ENCODE assay signal across 8 mouse cellular contexts in the genomic region with DNA sequence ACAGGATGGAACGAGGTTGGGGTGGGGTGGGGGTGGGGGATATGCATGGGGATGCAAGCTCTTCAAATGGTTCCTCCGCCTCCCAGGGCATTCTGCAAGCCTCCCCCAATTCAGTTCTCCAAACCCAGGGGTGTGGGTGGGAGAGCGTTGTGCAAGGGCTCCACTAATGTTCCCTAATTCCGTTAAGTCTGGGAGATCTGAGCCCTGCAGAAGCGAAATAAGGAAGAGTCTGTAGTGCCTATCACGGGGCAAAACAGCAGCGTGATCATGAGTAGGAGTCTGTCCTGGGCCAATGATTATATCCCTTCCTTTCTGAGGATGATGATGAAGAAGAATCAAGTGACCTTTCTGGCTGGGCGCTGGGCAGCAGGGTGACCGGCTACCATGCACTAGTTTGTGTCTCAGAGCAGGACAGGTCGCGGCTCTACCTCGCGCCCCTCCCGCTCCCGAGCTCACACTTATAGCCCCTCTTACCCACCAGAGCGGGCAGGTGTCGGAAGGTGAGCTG. TPM values are rescaled to one million over a fixed set of nuclear protein-coding genes. Genes with fewer than 3 reads are reported as not detected.
DNase-seq lines count a peak whose midpoint lies in the region; ATAC-seq and TF ChIP-seq lines count a peak whose summit lies in the region.

No protein-coding gene starts in this region.

- H3K4me3 ChIP-seq in testis, adult 2 months (ENCODE audit: control insufficient read depth, low read depth, low read length): peak overlapping the region; percentile 90
- peak overlapping the region; percentile 79 for H3K4me3 ChIP-seq in heart, postnatal 0 days (ENCODE audit: low read depth, low read length)
- peak overlapping the region; percentile 75 to 93 for H3K4me3 ChIP-seq in liver, embryonic 14.5 days (ENCODE audit: insufficient read depth in 1 of 2, low read depth in 2 of 2, low read length in 2 of 2)

- TF ChIP-seq POLR2A in testis, adult 2 months (IDR thresholded peaks at IDR 0.05; ENCODE audit: control insufficient read depth, low read depth, low read length): no peak

- H3K9me3 ChIP-seq in heart, postnatal 0 days (replicated peaks; ENCODE audit: control insufficient read depth, low read length): no peaks in the 10 kb centered on the region
- H3K9me3 ChIP-seq in liver, embryonic 14.5 days (ENCODE audit: control insufficient read depth, low read length): no peaks in the 10 kb centered on the region

- no peaks in the 10 kb centered on the region for H3K36me3 ChIP-seq in testis, adult 2 months (ENCODE audit: control insufficient read depth, insufficient read depth, low read length)
- H3K36me3 ChIP-seq in heart, postnatal 0 days (replicated peaks; ENCODE audit: control insufficient read depth, insufficient read depth, low read length): no peaks in the 10 kb centered on the region; the same call in 1 of the 2 replicates
- peaks cover 3% of the 10 kb centered on the region; the same call in 1 of the 2 replicates for H3K36me3 ChIP-seq in liver, embryonic 14.5 days (replicated peaks; ENCODE audit: control insufficient read depth, insufficient read depth, low read depth)

- H3K4me1 ChIP-seq in testis, adult 2 months (ENCODE audit: control insufficient read depth, insufficient read depth, low read length): peaks cover 8% of the 10 kb centered on the region
- H3K4me1 ChIP-seq in heart, postnatal 0 days (ENCODE audit: control insufficient read depth, insufficient read depth): peaks cover 14% of the 10 kb centered on the region; the same call in 1 of the 2 replicates
- peaks cover 3 to 17% of the 10 kb centered on the region in 2 experiments for H3K4me1 ChIP-seq in liver, embryonic 14.5 days (replicated peaks; ENCODE audit: control insufficient read depth in 2 of 2, insufficient read depth in 2 of 2, low read length in 1 of 2)

- WGBS in heart, postnatal 0 days: under 1% methylated on average over 17 of the region's 17 CpGs
- 1% methylated on average over 17 of the region's 17 CpGs for WGBS in liver, embryonic 14.5 days (ENCODE audit: insufficient replicate concordance)

- peak; percentile 18 for ATAC-seq in heart, postnatal 0 days (ENCODE audit: insufficient read depth, low read depth)
- peak; percentile 53 for ATAC-seq in liver, embryonic 14.5 days (ENCODE audit: insufficient read depth)

- TF ChIP-seq CTCF in testis, adult 2 months (IDR thresholded peaks at IDR 0.05; ENCODE audit: control insufficient read depth, insufficient read depth, insufficient replicate concordance, low read depth, low read length): no peak
- no peak for TF ChIP-seq CTCF in heart, postnatal 0 days (IDR thresholded peaks at IDR 0.05; ENCODE audit: low read depth)
- TF ChIP-seq CTCF in liver, embryonic 14.5 days (IDR thresholded peaks at IDR 0.05; ENCODE audit: low read depth): no peak

- peak; percentile 29 for DNase-seq in adrenal gland, postnatal 14 days
- no peak for DNase-seq in adrenal gland, postnatal 36 days
- no peak for DNase-seq in testis, postnatal 10 days (ENCODE audit: low spot score)
- DNase-seq in heart, postnatal 0 days (ENCODE audit: low spot score): no peak
- DNase-seq in liver, embryonic 14.5 days (ENCODE audit: low read depth in 3 of 3, low spot score in 3 of 3): peak in 1 of 3 experiments; percentile 36
- peak; percentile 69 to 70 for DNase-seq in monocyte, adult 2 months (ENCODE audit: low read depth in 1 of 2, low spot score in 2 of 2)
- DNase-seq in B cell, adult 2 months: no peak

- no peak for TF ChIP-seq EP300 in heart, postnatal 0 days (IDR thresholded peaks at IDR 0.05; ENCODE audit: low read depth)
- TF ChIP-seq EP300 in liver, embryonic 14.5 days (IDR thresholded peaks at IDR 0.05; ENCODE audit: low read depth): no peak

- H3K27me3 ChIP-seq in testis, adult 2 months (ENCODE audit: control insufficient read depth, insufficient read depth, low read length): no peaks in the 10 kb centered on the region
- no peaks in the 10 kb centered on the region for H3K27me3 ChIP-seq in heart, postnatal 0 days (ENCODE audit: control insufficient read depth, insufficient read depth, low read length)
- H3K27me3 ChIP-seq in liver, embryonic 14.5 days (ENCODE audit: control insufficient read depth, insufficient read depth, low read length): no peaks in the 10 kb centered on the region

- H3K9ac ChIP-seq in heart, postnatal 0 days (replicated peaks; ENCODE audit: low read depth, low read length): peak overlapping the region; percentile 70
- H3K9ac ChIP-seq in liver, embryonic 14.5 days (replicated peaks): peak overlapping the region; percentile 65

- H3K4me2 ChIP-seq in heart, postnatal 0 days (ENCODE audit: low read depth, low read length): peak overlapping the region; percentile 79
- peak overlapping the region; percentile 90 for H3K4me2 ChIP-seq in liver, embryonic 14.5 days (ENCODE audit: low read depth)

- H3K27ac ChIP-seq in testis, adult 2 months (ENCODE audit: control insufficient read depth, insufficient read depth, low read depth, low read length): peak overlapping the region; percentile 92
- H3K27ac ChIP-seq in heart, postnatal 0 days (ENCODE audit: low read depth): peak overlapping the region; percentile 66
- H3K27ac ChIP-seq in liver, embryonic 14.5 days: peak overlapping the region; percentile 49

RNA-seq across cellular contexts. Expression of gene Gas2l3, which starts 0.6 kb away (rescaled TPM):
- total RNA-seq in adrenal gland, postnatal 14 days (2021): 8.5 and 9.2 TPM in 2 replicates
- total RNA-seq in adrenal gland, postnatal 36 days (2021): 1 to 10 TPM; 4.4 to 5.3 TPM
- 0.42 TPM in 2 replicates for polyA plus RNA-seq in testis, adult 2 months (2012; rRNA removed)
- total RNA-seq in heart, postnatal 0 days (2014; rRNA removed; ENCODE audit: low replicate concordance): 19.7 and 29.3 TPM in 2 replicates
- polyA plus RNA-seq in heart, postnatal 0 days (2015; fragmentation: Nextera tagmentation; extraction: Ambion mirVana): 7.8 and 8.0 TPM in 2 replicates
- 2.2 and 2.7 TPM in 2 replicates for polyA plus RNA-seq in liver, embryonic 14.5 days (2012; rRNA removed)
- 3.5 and 3.6 TPM in 2 replicates for polyA plus RNA-seq in liver, embryonic 14.5 days (2014; fragmentation: Nextera tagmentation; extraction: Ambion mirVana)

Comparison
In these comparisons a context has a peak if more than half of its experiments do, and no peak if none do; other contexts are left out.
1. DNase-seq: peak in adrenal gland, postnatal 14 days (single experiment) and monocyte, adult 2 months (2 of 2); none in adrenal gland, postnatal 36 days (0 of 2), testis, postnatal 10 days (single experiment), heart, postnatal 0 days (single experiment) and B cell, adult 2 months (0 of 2).
2. Peak in every context shown above with its lines, with median percentiles within 50 percentile points of each other: H3K27ac ChIP-seq and H3K4me3 ChIP-seq.